Mouse (Mus musculus) testis, postnatal 10 days (tissue): Measurements from ENCODE around the gene Abca15.
"Not testable (repeated sequence)": the region's sequence is repeated elsewhere in the genome, so short reads cannot be mapped to it uniquely, and the experiment has no call there.

ENCODE experiments used
- DNase-seq: peaks from one replicate; pipeline ENCODE4 v3.0.0; 2021; ENCODE audit warnings: low spot score

Gene Abca15

GRCm38 (mm10) chr7:120328087-120328793, at the start of gene Abca15:
Abca15 (plus strand) TSS chr7:120328670.
- DNase-seq, result peak; percentile 62

- no peak for DNase-seq
Measured at GRCm38 (mm10) chr7:120285286-120285685, 43.2 kb upstream of the Abca15 start.

- DNase-seq, result no peak
Measured at GRCm38 (mm10) chr7:120316086-120316485, 12.4 kb upstream of the Abca15 start.

GRCm38 (mm10) chr7:120322963-120323362, 5.5 kb upstream of the Abca15 start:
- no peak for DNase-seq

GRCm38 (mm10) chr7:120325911-120326310, 2.6 kb upstream of the Abca15 start:
- not testable (repeated sequence) for DNase-seq

GRCm38 (mm10) chr7:120327220-120328073, 1.0 kb upstream of the Abca15 start:
- DNase-seq, result peak; percentile 47

- DNase-seq, result peak; percentile 41
Measured at GRCm38 (mm10) chr7:120361159-120361558, 32.7 kb downstream of the Abca15 start.

GRCm38 (mm10) chr7:120409447-120409846, 81.0 kb downstream of the Abca15 start, which contains the start of gene Abca16:
Abca16 (plus strand) TSS chr7:120409647.
- peak; percentile 45 for DNase-seq

- DNase-seq, result no peak
Measured at GRCm38 (mm10) chr7:120412391-120412790, 83.9 kb downstream of the Abca15 start.

GRCm38 (mm10) chr7:120426625-120427024, 98.2 kb downstream of the Abca15 start:
- DNase-seq, result peak; percentile 39

GRCm38 (mm10) chr7:120431464-120431863, 103.0 kb downstream of the Abca15 start:
- no peak for DNase-seq
